Mouse (Mus musculus) CD8-positive naive resting alpha-beta T cell, adult 2 months (primary cell): ENCODE results near the gene Dnajc7.
"Not testable (repeated sequence)": the region's sequence is repeated elsewhere in the genome, so short reads cannot be mapped to it uniquely, and the experiment has no call there.

Experiments
- DNase-seq, 2 experiments: peaks; one replicate each; pipeline ENCODE4 v3.0.0; 2022; ENCODE audit warnings: low read depth in 2 of 2, low spot score in 2 of 2

The Dnajc7 gene

DNA sequence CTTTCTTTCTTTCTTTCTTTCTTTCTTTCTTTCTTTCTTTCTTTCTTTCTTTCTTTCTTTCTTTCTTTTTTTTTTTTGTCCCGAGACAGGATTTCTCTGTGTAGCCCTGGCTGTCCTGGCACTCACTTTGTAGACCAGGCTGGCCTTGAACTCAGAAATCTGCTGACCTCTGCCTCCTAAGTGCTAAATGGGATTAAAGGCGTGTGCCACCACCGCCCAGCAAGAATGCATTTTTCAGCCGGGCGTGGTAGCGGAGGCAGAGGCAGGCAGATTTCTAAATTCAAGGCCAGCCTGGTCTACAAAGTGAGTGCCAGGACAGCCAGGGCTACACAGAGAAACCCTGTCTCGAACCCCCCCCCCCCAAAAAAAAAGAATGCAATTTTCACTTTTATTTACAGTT, 3.1 kb downstream of the Dnajc7 start:
- DNase-seq, result not testable (repeated sequence)

DNA sequence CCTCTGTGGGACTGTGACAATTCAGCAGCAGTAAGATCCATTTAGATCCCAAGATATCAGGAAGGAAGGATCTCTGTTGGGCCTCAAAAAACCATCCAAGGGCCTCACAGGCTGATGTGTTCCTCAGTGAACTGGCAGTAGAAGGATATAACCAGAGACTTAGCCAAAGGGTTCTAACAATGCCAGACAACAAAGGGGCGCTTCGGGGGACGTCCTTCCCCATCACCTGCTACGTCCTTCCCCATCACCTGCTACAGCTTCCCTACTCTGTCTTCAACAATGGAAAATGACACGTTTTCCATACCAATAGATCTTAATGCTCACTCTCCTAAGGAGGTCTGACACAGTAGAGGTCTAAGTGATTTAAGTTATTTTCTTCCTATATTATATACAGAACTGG, 3.6 kb downstream of the Dnajc7 start:
- DNase-seq, result no peak

DNA sequence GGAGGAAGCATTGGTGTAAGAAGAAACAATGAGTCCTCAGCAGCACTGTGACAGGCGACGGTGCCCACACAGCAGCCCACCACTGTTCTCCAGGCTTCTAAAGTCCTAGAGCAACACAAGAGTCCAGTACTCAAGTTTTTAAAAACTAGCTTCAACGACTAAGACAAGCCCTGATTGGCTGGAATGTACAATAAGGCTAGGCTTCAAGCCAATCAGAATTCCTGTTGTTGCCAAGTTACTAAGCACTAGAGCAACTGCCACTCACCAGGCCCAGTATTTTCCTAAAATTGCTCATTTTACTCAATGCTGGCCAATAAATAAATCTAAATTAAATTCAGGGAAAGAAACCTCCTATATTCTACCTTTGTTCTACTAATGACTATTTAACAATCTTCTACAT, 6.7 kb downstream of the Dnajc7 start:
- no peak for DNase-seq

DNA sequence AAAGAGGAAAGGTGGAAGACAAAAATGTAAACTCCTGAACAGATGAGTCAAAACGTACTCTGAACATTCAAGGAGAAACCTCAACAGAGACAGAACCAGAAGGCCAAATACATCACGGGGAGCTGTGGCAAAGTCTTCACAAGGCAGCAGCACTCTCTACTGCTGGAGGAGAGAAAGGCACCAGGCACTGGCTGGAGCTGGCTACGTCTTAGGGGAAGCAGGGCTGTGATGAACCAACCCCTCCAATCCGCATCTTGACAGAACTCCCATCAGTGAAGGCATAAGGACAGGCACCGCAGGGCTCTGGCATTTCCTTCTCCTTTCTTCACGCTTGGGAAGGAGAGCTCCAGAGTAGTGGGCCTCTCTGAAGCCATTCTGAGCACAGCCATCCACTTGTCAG, 8.3 kb downstream of the Dnajc7 start:
- DNase-seq, result no peak

DNA sequence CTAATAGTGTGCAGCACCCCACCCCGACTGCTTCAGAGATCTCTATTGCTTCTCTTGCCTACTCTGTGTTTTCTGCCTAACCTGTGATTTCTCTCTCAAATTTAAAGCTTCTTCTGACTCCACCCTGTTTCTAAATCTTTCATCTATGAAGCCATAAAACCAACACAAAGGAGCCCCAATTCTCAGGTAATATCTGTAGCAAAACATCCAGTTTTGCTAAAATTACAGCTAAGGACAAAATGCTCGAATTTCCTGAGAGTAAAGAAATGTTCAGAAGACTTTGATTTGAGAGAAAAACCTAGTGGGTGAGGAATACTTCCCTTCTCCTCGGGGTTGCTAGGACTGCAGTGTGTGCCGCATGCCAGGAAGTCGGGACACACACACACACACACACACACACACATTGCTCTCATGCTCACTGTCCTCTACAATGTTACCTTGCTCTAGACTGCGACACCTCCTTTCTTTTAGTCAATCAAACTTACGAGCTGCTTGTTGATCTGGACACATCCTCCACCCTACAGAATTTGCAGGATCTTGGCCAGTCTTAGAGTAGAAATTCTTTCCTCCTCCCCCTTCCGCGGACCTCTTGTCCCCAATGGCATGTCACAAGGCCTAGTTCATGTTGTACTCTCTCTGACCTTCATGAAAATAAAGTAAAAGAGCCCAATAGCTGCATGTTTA, 9.8 kb downstream of the Dnajc7 start:
- peak; percentile 28 to 32 for DNase-seq

DNA sequence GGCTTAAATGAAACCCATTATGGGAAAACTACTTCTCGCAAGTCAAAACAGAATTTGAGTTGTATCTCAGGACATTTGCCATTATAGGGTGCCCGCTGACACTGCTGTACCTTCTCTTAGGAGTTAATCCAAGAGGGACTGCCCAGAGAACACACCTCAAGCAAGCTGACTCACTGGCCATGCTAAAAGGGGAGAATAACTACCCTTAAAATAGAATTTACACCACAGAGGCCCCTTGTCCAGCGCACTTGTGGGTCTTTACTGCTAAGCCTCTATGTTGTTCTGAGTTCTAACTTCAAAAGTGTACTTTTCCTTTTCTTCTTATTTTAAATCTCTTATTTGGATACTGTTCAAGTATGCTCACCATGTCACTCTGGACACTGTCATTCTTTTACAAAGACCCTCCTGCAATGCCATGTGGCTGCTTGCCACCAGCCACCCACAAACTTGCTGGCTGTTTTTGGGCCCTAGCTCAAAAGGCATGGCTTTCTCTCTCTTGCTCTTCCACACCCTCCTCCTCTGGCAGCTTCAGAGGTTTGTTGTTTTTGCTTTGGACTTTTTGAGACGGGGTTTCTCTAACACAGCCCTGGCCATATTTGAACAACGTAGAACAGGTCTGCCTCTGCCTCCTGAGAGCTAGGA, 10.5 kb downstream of the Dnajc7 start:
- peak in 1 of 2 experiments; percentile 29 for DNase-seq

DNA sequence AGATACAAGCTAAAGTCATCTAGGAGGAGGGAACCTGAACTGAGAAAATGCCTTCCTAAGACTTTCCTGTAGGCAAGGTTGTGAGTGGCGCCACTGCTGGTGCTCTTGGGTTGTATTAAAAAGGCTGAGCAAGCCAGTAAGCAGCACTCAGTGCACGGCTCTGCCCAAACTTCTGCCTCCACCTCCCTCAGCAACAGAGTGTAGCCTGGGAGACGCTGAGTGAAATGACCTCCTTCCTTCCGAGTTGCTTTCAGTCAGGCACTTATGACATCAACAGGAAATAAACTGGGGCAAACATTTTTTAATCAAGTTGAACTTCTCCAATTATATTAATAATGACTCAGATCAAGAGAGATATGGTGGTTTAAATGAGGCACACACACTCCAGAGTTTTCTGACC, 11.2 kb downstream of the Dnajc7 start:
- no peak for DNase-seq

DNA sequence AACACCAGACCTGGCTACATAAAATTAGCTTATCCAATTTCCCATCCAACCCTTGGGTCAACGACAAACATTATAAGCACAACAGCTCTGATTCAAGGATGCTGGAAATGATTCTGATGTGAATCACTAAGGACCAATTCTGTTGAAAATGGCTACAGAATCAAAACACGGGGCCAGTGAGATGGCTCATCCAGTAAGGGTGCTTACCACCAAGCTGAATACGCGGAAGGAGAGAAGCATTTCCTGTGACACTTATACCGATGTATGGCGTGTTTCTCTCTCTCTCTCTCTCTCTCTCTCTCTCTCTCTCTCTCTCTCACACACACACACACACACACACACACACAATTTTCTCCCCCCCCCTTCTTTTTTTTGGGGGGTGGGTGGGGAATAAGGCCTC, 12.8 kb downstream of the Dnajc7 start:
- DNase-seq, result no peak

DNA sequence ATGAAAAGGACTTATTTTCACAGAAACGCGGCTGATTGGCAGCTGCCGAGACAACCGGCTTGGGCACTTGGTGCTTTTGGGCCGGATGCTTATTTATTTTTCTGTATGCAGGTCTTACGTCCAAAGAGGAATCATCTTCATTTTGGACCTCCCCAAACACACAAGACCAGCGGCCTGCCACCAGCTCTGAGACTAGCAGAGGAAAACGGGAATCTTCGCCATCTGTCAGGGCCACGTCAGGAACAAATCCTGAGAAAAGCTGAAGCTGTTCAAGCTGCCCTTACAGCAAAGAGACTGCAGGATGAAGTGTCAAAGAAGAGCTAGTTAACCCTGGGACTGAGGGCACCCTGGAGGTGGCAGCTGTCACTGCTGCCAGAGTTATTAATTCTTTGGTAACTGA, 14.5 kb downstream of the Dnajc7 start:
- no peak for DNase-seq

DNA sequence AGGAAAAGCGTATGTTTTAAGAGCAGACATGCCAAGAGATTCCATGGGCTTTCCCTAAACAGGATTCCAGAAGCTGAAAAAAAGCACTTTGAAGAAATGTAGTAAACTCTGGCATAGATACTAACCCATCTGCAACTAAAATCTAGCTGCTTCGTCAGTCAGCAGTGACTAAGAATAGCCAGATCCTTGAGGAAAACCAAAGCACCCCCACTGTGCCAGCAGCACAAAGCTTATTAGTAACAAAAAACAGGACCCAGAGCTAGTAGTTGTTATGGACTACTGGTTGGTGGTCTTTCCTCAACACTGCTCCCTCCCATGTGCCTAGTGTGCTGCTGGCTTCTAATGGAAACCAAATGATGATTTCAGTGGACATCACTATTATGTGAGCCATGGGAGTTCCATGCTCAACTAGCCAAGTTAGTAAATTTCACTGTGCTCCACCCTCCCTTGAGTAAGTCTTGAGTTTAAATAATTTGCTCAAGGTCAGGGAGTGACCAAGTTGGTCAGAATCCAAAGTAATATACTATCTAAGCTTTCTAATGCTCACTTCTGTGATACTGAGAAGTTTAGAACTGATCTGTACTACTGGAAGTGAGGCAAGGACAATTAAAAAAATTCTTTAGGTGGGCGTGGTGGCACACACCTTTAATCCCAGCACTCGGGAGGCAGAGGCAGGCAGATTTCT, 15.5 kb downstream of the Dnajc7 start:
- DNase-seq, result no peak

DNA sequence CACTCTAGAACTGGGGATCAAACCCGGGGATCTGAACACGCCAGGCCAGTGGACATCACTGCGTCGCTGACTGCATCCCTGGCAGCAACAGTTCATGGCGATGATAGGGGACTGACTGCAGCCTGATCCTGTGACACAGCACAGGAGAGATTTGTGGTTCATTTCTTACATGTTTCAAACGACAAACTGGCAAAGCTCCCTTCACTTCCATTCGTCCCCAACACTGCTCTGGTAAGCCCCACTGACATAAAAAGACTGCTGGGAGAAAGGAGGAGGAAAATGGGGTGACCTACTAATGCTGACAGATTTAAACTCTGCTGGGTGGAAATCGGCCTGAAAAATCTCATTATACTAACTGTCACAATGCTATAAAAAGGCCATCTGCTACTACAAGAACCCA, 16.2 kb downstream of the Dnajc7 start:
- DNase-seq, result no peak

DNA sequence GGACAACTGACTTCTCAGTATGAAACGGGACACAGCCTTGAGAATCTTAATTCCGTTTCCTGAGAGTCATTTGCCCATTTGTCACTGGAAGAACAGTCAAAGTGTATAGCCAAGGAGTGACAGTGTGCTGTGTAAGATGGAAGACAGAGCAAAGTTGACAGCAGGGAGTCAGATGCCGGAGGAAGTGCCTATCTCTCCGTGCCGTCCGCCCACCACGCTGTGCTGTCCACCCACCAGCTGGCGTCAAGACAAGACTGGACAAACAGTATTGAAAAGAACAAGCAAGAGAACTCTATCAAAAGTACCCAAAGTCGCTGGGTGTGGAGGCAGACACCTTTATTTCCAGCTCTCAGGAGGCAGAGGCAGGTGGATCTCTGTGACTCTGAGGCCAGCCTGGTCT, 16.8 kb downstream of the Dnajc7 start:
- no peak for DNase-seq

DNA sequence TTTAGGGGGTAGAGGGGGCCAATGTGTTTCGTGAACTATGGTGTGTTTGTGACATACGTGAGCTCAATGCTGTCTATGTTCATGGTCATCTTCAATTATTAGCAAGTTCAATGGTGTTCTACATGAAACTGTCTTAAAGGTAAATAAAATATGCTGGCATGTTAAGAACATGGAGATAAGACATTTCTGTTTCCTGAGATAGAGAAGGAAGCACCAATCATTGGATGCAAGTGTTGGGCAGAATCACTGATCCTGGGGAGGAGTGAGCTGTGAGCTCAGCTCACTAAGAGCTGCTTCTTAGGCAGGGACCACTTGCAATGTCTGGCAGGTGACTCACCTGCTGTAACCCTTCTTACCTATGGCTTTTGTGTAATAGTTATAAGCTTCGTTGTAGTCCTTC, 18.6 kb downstream of the Dnajc7 start:
- no peak for DNase-seq

DNA sequence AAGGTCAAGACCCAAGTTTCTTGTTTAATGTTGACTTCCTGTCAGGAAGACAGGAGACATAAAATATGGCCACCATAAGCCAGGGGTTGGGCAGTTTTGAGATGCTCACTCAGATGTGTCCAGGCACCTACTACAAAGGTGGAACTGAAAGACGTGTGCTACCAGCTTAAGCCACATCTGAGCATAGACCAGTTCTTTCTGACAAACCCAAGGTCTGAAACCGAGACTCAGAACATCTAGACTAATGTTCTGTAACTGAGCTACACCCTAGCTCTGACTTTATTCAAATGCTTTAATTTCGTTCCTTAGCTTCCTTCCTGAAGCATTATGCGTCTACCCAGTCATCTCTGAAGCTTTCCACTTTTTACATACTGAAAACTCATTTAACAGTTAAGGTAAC, 21.9 kb downstream of the Dnajc7 start:
- DNase-seq, result no peak

DNA sequence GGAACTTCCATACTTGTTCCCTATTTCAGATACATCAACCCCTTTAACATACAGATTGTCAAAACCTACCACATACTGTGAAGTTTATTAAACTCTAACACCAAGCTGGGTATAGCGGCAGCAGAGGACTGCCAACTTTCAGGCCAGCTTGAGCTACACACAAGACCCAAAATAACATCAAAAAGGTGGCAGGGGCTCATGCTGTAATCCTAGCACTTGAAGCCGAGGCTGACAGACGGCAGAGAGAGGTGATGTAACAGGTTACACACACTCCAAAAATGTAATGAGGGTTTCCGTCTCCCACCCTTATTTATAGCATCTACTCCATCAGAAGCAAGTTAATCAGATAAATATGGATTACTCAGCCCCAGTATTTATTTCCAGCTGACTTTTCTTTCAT, 24.4 kb downstream of the Dnajc7 start:
- no peak for DNase-seq

DNA sequence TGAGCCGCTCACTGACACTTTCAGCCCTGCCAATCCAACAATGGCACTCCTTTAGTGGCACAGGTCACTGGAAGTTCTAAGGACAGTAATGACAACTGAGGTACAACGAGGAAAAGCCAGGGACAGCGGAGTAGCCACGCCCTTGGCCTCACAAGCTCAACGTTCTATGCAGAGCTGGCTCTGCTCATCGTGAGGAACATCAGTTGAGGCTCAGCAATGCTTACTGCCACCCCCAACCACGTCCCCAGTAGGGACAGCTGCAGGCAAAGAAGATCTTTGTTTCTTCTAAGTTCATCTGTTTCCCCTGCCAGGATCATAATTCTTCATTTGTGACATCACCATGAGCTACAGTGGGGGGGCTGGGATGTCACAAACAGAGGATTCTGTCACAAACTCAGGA, 25.4 kb downstream of the Dnajc7 start:
- DNase-seq, result no peak

DNA sequence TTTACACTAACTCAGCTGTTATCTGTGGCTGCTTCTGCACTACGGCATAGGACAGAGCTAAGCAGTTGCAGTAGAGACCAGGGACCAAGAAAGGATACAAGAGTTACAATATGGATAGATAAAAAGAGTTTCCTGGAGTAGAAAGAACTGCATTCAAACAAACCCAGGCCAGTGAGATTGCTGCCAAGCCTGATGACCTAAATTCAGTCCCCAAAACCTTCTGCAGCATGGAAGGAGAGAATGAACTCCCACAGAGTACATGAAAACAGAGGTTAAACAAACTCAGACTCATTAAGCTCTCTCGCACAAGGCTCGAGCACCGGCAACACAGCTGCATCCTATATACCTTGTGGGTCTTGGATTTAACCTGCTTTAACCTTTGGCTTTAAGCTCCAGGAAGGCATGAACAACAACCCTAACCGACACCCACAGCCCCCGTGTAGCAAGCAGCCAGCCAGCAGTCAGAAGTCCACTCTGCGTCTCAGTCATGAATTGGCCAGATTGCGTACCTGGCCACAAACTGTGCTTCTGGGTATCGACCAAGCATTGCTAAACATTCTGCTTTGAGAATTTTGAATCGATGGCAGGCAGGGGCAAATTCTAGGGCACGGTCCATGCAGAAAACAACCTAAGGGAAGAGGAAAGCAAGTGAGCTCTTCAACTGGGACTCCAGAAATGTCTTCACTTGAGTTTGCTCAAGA, 27.5 kb downstream of the Dnajc7 start:
- no peak for DNase-seq

DNA sequence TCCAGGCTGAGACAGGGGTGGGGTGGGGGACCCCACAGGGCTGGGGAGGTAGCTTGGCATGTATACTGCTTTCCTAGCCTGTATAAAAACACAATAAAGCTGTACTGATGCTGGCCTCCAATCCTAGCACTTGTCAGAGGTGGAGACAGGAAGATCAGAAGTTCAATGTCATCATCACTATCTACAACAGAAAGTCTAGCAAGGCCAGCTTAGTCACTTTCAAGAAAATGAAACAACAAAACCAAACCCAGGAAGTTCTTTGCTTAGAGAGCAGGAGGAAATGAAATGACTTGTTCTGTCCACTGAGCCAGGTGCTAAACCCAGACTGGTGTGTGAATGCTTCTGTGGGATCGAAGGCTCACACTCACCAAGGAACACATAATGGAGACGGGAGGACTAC, 31.5 kb downstream of the Dnajc7 start:
- DNase-seq, result no peak

DNA sequence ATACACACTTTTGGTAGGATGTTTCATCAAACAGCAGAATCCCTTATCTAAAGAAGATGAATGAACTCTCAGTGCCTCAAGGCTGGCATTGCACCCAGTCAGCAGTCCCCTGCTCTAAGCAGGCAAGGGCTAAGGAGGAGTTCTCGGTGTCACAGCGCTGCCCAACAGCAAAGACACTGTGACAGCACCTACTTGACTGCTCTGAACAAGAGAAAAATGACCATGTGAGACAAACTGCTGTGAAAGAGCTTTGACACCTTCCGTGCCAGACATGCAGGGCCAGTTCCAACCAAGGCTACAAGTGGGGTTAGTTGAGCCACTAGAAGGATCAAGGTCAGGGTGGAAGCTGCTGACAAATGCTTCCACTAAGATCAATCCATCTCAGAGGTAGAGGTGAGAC, 34.8 kb downstream of the Dnajc7 start:
- no peak for DNase-seq

DNA sequence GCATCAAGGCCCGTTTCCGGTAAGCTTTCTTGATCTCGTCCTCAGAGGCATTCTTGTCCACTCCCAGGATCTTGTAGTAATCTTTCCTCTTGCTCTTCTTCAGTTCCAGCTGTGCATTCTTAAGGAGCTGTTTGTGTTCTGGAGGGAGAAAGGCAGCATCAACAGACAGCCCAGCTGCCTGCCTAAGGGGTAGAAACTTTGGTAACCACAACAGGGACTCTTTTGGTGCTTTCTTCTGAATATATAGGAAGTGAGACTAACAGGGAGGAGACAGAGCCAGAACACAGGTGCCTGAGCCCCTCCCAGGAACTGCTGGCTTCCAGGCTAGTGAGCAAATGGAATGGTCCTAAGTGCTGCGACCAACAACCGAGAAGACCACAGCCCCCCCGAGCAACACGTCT, 35.4 kb downstream of the Dnajc7 start:
- no peak for DNase-seq

DNA sequence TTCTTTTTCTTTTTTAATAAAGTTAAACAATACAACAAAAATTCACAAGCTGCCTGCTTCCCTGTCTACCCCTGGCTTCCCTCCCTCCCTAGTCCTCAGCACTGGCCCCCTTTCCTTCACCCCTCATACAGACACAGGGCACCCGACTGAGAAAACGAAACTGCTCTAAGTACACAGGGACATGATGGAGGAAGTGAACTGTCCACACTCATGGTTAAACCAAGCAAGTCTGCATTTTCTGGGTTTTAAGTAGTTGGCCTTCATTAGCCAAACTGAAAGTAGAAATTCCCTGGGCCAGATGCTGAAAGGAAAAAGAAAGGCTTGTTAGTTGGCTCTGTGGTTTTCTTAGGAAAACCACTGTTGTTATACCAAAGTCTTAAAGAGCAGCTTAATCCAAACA, 37.1 kb downstream of the Dnajc7 start:
- DNase-seq, result no peak

DNA sequence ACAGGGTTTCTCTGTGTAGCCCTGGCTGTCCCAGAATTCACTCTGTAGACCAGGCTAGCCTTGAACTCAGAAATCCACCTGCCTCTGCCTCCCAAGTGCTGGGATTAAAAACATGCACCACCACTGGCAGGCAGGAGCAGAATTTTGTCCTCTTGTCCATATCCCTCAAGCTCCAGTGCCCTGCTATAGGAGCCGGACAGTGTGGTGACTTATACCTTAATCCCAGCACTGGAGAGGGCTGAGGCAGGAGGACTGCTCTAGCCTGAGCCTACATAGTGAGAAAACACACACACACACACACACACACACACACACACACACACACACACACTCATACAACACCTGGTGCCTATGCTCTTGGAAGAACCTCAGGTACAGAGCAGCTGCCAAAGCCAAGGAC, 37.6 kb downstream of the Dnajc7 start:
- not testable (repeated sequence) for DNase-seq
